Mouse (Mus musculus): Measurements from ENCODE around the gene Traf2. TPM values are rescaled to one million over a fixed set of nuclear protein-coding genes. Genes with fewer than 3 reads are reported as not detected.

Traf2 gene
- total RNA-seq, 2 experiments from 2014 or later, result 9.5 to 10.5 TPM

GRCm38 (mm10) chr2:25500071-25500575, 46.6 kb downstream of the Traf2 start:
- DNase-seq (ENCODE audit: extremely low spot score in 1 of 2, low spot score in 1 of 2), result no peak

GRCm38 (mm10) chr2:25498622-25499478, 47.9 kb downstream of the Traf2 start:
- no peak for DNase-seq (ENCODE audit: extremely low spot score in 1 of 2, low spot score in 1 of 2)

DNA sequence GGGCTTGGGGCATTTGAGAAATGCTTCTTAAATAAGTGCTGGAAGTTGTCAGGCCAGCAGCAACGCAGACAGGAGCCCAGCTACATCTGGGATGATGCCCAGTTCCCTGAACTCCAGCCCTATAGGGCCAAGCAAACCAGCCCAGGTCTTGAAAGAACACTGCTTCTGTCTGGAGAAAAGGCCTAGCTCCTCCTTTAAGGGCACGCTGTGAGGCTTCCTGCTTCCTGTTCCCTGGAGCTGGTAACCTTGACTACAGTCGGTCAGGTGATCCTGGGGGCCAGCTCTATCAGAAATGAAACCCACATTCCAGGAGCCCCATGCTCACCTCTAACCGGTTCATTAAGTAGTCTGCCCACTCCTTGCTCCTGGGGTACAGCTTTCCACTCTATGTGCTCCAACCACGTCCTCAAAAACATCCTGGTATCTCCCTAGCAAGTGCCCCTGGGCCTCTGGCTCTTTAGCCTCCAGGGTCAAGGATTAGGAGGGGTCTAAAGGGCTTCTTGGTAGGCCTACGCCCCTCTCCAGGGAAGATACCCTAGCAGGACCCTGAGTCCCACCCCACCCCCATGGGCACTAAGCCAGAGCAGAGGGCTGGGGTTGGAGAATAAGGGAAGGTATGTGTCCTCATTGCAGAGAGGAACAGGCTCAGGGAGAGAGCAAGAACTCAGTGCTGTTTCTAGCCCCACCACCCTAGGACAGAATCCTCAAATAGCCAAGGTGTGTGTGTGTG, 48.7 kb downstream of the Traf2 start:
- DNase-seq (ENCODE audit: extremely low spot score in 1 of 2, low spot score in 1 of 2), result no peak

DNA sequence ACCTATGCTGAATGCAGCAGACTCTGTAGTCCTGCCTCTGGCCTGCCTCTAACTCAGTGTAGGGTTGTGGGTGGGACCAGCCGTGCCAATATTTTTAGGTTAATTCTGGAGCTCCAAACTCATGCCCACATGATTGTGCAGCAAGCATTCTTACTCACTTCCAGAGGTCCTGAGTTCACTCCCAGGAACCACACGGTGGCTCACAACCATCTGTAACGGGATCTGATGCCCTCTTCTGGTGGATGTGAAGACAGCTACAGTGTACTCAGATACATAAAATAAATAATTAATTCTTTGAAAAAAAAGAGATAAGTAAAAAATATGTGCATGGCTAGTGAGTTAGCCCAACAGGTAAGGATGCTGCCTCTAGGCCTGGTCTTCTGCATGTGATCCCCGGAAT, 50.3 kb downstream of the Traf2 start:
- DNase-seq (ENCODE audit: extremely low spot score in 1 of 2, low spot score in 1 of 2), result no peak

DNA sequence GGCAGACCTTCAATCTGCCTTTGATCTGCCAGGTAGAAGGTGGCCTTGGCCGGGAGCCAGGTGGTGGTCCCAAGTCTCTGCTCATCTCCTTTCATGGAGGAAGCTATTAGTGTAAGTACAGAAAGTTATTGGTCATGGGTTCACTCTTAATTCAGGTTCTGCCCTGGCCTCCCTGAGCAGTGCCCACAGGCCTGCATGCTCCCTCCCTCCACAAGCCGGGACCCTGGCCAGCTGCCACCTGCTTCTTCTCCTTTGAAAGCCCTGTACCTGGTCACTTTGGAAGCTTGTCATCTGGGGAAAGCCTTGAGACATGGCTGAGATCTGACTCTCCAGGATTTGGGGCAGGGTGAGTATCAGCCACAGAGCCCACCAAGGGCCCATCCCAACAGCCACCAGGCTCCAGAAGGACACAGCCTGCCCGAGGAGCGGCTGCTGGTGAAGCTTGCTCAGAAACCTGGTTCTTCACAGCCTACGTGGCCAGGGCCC, 53.2 kb downstream of the Traf2 start, which contains the start of gene Lcn12:
Gene Lcn12, minus strand, starts transcription at position 436 of the 486 bp plus-strand sequence.
- no peak for DNase-seq (ENCODE audit: extremely low spot score in 1 of 2, low spot score in 1 of 2)

- no peak for DNase-seq (ENCODE audit: extremely low spot score in 1 of 2, low spot score in 1 of 2)
Measured at GRCm38 (mm10) chr2:25492988-25493387, 53.8 kb downstream of the Traf2 start.

- no peak for DNase-seq (ENCODE audit: extremely low spot score in 1 of 2, low spot score in 1 of 2)
Measured at GRCm38 (mm10) chr2:25488671-25489068, 58.1 kb downstream of the Traf2 start.

- no peak for DNase-seq (ENCODE audit: extremely low spot score in 1 of 2, low spot score in 1 of 2)
Measured at GRCm38 (mm10) chr2:25487965-25488670, 58.6 kb downstream of the Traf2 start.

DNA sequence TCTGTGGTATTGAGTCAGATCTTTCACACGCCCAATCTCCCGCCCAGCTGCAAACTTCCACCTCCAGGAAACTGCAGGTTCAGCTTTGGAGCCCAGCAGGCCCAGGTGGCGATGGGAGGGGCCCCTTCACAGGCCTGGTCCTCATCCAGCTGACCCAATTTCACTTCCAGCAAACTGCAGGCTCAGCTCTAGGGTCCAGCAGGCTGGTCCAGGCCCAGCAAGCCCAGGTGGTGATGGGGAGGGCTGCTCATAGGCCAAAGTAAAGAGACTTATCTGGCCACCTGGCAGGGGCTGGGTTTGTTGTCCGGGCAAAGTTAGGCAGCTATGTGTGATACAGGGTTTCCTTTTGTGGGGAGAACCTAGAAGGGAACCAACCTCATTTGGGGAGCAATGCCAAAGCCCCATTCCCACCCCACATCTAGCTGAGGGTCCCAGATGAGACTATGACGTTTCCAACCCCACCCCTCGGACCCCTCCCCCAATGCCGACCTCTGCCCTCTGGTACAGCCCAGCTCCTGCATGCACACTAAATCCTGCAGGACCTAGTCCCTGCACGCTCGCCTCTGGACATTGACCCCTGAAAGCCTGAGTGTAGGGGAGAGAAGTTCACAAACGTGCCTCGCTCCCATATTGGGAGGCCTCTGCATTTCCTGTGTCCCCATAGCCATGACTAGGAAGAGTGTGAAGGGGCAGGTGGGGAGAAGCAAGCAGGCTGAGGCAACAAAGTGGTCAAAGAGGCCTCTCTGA, 61.7 kb downstream of the Traf2 start:
- no peak for DNase-seq (ENCODE audit: extremely low spot score in 1 of 2, low spot score in 1 of 2)

DNA sequence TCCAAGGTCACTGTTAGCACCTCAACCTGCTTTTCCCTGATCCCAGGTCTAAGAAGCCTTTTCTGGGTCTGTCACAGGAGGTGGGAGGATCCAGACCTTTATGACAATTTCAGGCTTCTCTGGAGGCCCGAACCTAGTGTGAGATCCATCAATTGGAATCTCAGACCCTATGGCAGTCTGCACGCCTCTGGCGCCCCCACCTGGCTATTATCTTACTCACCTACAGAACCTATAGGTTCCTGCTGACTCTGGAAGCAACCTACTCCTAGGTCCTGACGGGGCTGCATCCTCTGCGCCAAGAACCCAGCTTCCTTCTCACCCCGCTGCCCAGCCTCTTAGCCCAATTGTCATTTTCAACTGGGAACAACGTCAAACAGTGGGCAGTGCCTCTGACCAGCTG, 63.8 kb downstream of the Traf2 start:
- DNase-seq (ENCODE audit: extremely low spot score in 1 of 2, low spot score in 1 of 2), result peak in 1 of 2 experiments; percentile 37

DNA sequence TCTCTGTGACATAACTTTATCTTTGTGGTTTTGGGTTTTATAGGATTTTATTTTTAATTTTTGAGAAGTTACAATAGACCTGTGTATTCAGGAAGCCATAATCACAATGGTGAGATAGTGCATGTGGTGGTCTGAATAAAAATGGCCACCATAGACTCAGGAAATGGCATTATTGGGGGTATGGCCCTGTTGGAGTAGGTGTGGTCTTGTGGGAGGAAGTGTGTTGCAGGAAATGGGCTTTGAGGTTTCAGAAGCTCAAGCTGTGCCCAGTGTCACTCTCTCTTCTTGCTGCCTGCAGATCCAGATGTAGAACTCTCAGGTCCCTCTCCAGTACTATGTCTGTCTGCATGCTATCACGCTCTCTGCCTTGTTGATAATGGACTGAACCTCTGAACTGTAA, 66.2 kb downstream of the Traf2 start:
- no peak for DNase-seq (ENCODE audit: extremely low spot score in 1 of 2, low spot score in 1 of 2)

GRCm38 (mm10) chr2:25479551-25480311, 67.0 kb downstream of the Traf2 start:
- DNase-seq (ENCODE audit: extremely low spot score in 1 of 2, low spot score in 1 of 2), result no peak

GRCm38 (mm10) chr2:25477967-25478675, 68.6 kb downstream of the Traf2 start:
- DNase-seq (ENCODE audit: extremely low spot score in 1 of 2, low spot score in 1 of 2), result peak in 1 of 2 experiments; percentile 31

- DNase-seq (ENCODE audit: extremely low spot score in 1 of 2, low spot score in 1 of 2), result no peak
Measured at GRCm38 (mm10) chr2:25477541-25477940, 69.2 kb downstream of the Traf2 start.

GRCm38 (mm10) chr2:25472550-25472949, 74.2 kb downstream of the Traf2 start:
- no peak for DNase-seq (ENCODE audit: extremely low spot score in 1 of 2, low spot score in 1 of 2)

- no peak for DNase-seq (ENCODE audit: extremely low spot score in 1 of 2, low spot score in 1 of 2)
Measured at GRCm38 (mm10) chr2:25469969-25470368, 76.8 kb downstream of the Traf2 start, which contains the start of gene Ptgds. Gene Ptgds, minus strand, starts transcription at chr2:25470046.

- peak in 1 of 2 experiments; percentile 41 for DNase-seq (ENCODE audit: extremely low spot score in 1 of 2, low spot score in 1 of 2)
Measured at GRCm38 (mm10) chr2:25468962-25469915, 77.5 kb downstream of the Traf2 start.
